Mouse (Mus musculus) lung, adult 2 months (tissue): Measurements from ENCODE around the gene Pum1. TPM values are rescaled to one million over a fixed set of nuclear protein-coding genes. Genes with fewer than 3 reads are reported as not detected.
"Not testable (repeated sequence)": the region's sequence is repeated elsewhere in the genome, so short reads cannot be mapped to it uniquely, and the experiment has no call there.

Experiments
- DNase-seq: peaks from one replicate; pipeline ENCODE4 v3.0.0; 2022
- H3K4me1 ChIP-seq: fragments of 200-500 bp; 2 replicates; pipeline ENCODE4 v1.6.1; 2011; ENCODE audit warnings: low read length; ENCODE audit not compliant: control insufficient read depth, insufficient read depth
- H3K4me3 ChIP-seq: fragments of 200-500 bp; replicated peaks from 2 replicates; pipeline ENCODE3; 2011; ENCODE audit warnings: low read depth, mild to moderate bottlenecking, control low read depth, low read length; ENCODE audit errors: extremely low read depth
- CTCF ChIP-seq: fragments of 200-500 bp; IDR thresholded peaks from 2 replicates; pipeline ENCODE4 v1.5.1; 2011; ENCODE audit warnings: mild to moderate bottlenecking, low read length, control low read depth; ENCODE audit not compliant: insufficient read depth
- POLR2A ChIP-seq: fragments of 200-500 bp; IDR thresholded peaks from 2 replicates; pipeline ENCODE4 v1.6.1; 2011; ENCODE audit warnings: low read depth, mild to moderate bottlenecking, control low read depth, low read length, borderline replicate concordance; ENCODE audit errors: extremely low read depth
- WGBS: fragments of 180-500 bp; shearing (Covaris S2); methylation state at CpG from one replicate; pipeline ENCODE4 v1.1.7; 2018; 5-methylcytosine and 5-hydroxymethylcytosine counted together
- polyA plus RNA-seq: library from polyadenylated mRNA; depleted of rRNA; stranded (reverse); fragments of >200 nt; gene quantifications from 2 replicates; pipeline ENCODE4 v1.2.3, GENCODE M21; 2012; rRNA removed

The Pum1 gene
- 54.7 and 57.0 TPM in 2 replicates for polyA plus RNA-seq

DNA sequence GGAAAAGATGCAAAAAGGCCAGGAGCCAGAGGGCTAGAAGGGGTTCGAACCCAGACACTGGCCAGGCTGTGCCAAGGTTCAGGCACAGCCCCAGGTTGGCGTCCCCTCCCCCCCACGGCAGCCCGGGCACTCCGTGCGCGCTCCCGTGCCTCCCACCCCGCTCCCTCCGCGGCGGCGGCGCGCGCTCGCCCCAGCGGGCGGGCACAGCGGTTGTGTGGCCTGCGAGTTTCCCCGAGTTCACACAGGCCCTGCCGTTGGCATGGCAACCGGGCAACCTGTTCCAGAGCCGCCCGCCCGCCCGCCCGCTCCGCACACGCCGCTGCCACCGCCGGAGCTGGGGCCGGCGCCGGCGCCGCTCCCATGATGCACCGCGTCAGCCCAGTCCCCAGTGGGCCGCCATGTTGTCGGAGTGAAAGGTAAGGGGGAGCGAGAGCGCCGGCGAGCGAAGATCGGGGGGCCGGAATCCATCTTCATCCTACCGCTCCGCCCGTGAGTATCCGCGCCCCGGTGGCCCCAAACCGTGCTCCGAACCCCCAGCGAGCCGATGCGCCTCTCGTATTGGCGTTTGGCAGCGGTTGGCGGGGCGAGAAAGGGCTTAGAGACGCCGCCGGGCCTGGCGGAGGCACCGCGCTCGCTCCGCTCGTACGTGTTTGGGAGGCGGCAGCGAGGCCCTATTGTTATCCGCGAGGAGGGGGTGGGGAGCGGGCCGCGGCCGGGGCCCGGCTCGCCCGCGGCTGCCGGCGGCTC, at the start of gene Pum1:
Gene Pum1, plus strand, starts transcription at position 343 of the 747 bp plus-strand sequence.
- DNase-seq, result peak; percentile 84
- Histone ChIP-seq H3K4me3 (peak within 1 kb of the TSS; percentile 69), H3K4me1 (peaks cover 6% of the 10 kb centered on the region)
- TF ChIP-seq CTCF, result no peak
- peak; percentile 77; the same call in 1 of the 2 replicates for TF ChIP-seq POLR2A
- WGBS, result under 1% methylated on average over 89 of the region's 90 CpGs

DNA sequence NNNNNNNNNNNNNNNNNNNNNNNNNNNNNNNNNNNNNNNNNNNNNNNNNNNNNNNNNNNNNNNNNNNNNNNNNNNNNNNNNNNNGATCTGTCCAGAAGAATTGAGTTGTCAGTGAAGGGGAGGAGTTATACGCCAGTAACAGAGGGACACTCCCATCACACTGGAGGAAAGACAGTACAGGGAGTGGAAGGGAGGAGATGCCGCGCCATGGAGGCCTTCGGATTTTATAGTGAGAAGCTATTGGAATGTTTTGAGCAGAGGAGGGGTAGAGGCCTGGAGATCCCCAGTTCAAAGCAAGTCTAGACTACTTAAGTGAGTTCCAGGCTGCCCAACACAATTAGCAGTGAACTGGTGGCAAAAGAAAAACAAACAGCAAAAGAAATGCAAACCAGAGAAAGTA, 33.7 kb upstream of the Pum1 start:
- H3K4me1 ChIP-seq, result no peaks in the 10 kb centered on the region
- TF ChIP-seq POLR2A, result peak; percentile 44; the same call in 1 of the 2 replicates
- no peak for TF ChIP-seq CTCF
- DNase-seq, result peak; percentile 30
- 7% methylated on average over 4 of the region's 4 CpGs for WGBS
- peak overlapping the region; percentile 33 for H3K4me3 ChIP-seq

DNA sequence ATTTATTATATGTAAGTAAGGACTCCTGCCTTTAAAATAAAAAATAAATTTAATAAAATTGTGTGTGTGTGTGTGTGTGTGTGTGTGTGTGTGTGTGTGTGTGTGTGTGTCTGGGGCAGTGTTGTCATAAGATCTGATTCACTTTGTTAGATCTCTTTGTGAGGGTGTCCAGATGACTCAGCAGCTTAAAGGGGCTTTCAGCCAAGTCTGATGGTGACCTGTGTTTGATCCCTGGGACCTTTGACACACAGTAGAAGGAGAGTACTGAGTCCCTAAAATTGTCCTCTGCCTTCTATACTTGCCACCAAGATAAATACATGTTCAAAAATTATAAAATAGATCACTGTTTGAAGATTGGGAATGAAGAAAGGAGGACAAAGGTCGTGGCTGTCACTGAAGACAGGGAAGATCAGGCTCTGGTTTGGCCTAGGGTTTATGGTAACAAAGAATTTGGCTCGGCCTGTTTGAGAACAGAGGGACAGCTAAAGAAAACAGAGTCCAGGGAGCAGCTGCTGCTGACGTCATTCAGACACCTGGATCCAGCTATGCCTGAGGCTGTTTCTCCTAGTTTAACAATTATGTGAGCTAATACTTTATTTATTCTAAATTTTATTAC, 32.8 kb upstream of the Pum1 start:
- Histone ChIP-seq H3K4me1 (no peaks in the 10 kb centered on the region), H3K4me3 (no peak overlapping the region)
- no peak for DNase-seq
- WGBS, result 79% methylated on average over 3 of the region's 3 CpGs
- TF ChIP-seq CTCF (no peak), POLR2A (no peak)

DNA sequence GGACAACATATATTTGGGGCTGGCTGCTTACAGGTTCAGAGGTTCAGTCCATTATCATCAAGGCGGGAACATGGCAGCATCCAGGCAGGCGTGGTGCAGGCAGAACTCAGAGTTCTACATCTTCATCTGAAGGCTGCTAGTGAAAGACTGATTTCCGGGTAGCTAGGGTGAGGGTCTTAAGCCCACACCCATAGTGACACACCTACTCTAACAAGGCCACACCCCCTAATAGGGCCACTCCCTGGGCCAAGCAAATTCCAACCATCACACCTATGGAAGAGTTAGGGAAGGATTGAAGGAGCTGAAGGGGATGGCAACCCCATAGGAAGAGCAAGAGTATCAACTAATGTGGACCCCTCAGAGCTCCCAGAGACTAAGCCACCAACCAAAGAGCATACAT, 28.0 kb upstream of the Pum1 start:
- not testable (repeated sequence) for H3K4me3 ChIP-seq, DNase-seq, H3K4me1 ChIP-seq
- 93% methylated on average over 3 of the region's 3 CpGs for whole genome bisulfite sequencing

DNA sequence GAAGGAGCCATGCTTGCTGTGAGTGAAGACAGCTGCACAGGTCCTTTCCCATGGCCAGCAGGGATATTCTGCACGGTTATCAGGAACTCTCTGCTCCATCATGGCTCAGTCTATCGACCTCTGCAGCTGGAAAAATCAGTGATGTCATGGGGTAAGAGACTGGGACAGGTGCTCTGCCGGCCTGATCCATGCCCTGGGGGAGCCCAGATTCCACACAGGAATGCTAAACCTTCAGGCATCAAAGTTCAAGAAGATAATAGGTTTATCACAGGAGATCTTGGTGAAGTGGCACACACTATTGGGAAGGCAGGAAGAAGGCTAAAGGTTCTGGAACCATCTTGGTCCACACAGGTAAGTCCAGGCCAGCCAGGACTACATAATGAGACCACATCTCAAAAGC, 26.4 kb upstream of the Pum1 start:
- TF ChIP-seq CTCF (no peak), POLR2A (no peak)
- 77% methylated on average over 3 of the region's 3 CpGs for WGBS
- no peaks in the 10 kb centered on the region for H3K4me1 ChIP-seq
- no peak overlapping the region for H3K4me3 ChIP-seq
- DNase-seq, result no peak

DNA sequence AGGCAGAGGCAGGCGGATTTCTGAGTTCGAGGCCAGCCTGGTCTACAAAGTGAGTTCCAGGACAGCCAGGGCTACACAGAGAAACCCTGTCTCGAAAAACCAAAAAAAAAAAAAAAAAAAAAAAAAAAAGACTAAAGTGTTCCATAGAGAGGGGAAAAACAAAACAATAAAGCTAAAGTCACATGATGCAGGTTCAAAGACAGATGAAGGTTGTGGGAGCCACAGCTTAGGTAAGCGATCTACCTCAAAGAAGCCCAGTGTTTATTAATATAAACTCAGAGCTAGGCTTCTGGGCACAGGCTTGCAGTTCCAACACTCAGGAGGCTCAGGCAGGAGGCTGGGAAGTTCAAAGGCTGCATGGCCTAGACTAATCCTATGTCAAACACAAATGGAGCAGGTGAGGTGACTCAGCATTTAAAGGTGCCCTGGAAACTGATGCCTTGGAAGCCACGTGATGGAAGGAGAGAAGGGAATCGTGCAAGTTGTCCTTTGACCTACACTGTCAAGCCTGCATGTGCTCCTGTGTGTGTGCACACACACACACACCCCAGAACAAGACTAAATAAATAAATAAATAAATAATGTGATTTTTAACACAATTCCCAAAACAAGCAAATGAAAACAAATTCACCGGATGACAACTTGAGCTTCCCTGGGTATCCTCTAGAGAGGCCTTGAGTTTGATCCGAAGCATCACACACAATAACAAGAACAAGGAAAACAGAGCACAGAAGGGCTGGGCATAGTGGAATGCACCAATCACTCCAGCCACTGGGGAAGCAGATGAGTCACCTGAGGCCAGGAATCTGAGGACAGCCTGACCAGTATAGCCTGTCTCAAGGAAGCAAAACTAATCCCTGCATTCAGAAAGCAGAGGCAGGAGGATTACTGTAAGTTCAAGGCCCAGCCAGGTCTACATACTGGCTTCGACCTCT, 25.4 kb upstream of the Pum1 start:
- no peak for DNase-seq
- no peak overlapping the region for H3K4me3 ChIP-seq
- 80% methylated on average over 8 of the region's 9 CpGs for WGBS
- TF ChIP-seq CTCF (no peak), POLR2A (no peak)
- H3K4me1 ChIP-seq, result no peaks in the 10 kb centered on the region

DNA sequence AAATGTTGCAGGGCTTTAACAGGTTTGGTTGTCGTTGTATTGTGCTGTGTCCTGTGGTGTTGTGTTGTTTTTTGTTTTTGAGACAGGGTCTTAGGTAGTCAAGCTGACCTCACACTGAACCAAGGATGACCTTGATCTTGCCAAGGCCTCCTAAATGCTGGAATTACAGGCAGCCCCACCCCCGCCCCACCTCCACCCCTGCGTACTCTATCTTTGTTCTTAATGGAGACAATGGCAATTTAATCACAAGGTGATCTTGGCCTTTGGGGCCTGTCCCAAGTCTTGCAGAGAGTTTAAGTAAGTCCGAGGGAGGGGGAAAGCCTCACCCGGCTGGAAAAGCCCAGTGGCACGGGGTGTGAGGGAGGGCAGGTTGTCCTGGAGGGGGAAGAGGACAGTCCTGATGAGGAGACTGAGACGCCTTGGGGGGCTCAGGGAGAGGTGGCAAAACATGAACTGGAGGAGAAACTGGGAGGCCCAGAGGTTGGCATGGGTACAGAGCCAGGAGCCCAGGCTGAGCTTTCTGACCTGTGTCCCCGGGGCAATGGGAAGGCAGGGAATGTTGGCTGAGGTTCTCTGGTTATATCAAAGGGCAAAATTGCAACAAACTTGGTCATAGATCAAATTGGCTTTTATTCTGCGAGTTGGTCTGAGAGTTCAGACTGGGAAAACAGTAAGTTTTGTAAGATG, 22.9 kb upstream of the Pum1 start:
- DNase-seq, result no peak
- Histone ChIP-seq H3K4me1 (no peaks in the 10 kb centered on the region), H3K4me3 (no peak overlapping the region)
- 68% methylated on average over 9 of the region's 9 CpGs for WGBS
- no peak for TF ChIP-seq CTCF
- TF ChIP-seq POLR2A, result no peak

DNA sequence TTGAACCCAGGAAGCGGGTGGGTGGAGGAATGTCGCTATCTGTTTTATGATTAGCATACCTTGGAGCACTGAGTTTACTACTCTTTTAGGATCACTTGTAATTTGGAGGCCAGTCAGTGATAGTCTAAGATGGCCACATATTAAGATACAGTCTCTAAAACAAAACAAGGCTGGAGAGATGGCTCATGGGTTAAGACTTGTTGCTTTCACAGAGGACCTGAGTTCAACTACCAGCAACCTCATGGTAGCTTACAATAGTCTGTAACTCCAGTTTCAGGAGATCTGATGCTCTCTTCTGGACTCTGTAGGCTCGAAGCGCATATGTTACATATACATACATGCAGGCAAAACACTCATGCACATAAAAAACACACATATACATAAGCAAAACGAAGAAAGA, 20.7 kb upstream of the Pum1 start:
- WGBS, result 90% methylated on average over 5 of the region's 5 CpGs
- TF ChIP-seq POLR2A (no peak), CTCF (no peak)
- H3K4me3 ChIP-seq, result no peak overlapping the region
- no peaks in the 10 kb centered on the region for H3K4me1 ChIP-seq
- DNase-seq, result no peak

DNA sequence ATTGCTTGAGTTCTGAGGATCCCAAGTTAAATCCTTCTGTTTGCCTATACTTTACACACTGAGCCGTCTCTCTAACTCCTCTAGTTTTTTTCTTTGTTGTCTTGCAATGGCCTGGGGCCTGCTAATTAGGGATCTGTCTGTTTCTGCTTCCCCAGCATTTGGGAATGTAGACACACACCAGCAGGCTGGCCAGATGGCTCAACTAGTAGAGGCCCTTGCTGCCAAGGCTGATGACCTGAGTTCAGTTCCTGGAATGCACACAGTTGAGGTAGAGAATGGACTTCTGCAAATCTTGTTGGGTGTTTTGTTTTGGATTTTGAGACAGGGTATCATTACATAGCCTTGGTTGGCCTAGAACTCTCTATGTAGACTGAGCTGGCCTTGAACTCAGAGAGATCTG, 17.7 kb upstream of the Pum1 start:
- Histone ChIP-seq H3K4me1 (no peaks in the 10 kb centered on the region), H3K4me3 (no peak overlapping the region)
- DNase-seq, result no peak
- TF ChIP-seq CTCF, result no peak
- TF ChIP-seq POLR2A, result no peak
- WGBS, result 73% methylated on average over 1 of the region's 1 CpGs
